Mouse (Mus musculus): ENCODE results near the gene B3galnt2. TPM values are rescaled to one million over a fixed set of nuclear protein-coding genes. Genes with fewer than 3 reads are reported as not detected.
"Not testable (repeated sequence)": the region's sequence is repeated elsewhere in the genome, so short reads cannot be mapped to it uniquely, and the experiment has no call there.

Gene B3galnt2
- polyA plus RNA-seq, 1 experiment from 2014 or later = 46.3 TPM

DNA sequence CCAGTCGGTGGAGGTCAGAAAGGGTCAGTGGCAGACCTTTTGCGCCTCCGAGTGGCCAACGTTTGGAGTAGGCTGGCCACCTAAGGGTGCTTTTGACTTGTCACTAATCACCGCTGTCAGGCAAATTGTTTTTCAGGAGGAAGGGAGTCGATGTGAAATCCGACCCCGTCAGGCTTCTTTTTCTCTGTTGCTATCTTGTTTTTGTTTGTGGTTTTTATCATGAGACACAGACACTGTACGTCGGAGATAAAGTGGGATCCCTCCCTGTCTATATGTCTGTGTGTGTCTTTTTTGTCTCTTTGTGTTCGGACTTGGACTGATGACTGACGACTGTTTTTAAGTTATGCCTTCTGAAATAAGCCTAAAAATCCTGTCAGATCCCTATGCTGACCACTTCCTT, 67.1 kb downstream of the B3galnt2 start:
- peaks cover 10% of the 10 kb centered on the region for H3K36me3 ChIP-seq (ENCODE audit: insufficient read depth, low read length)
- not testable (repeated sequence) for ATAC-seq (ENCODE audit: low FRiP score, low TSS enrichment); H3K9me3 ChIP-seq (ENCODE audit: low read length); H3K4me2 ChIP-seq (replicated peaks; ENCODE audit: low read depth, low read length); H3K9ac ChIP-seq (replicated peaks; ENCODE audit: low read length); H3K27ac ChIP-seq (ENCODE audit: low read length); H3K4me1 ChIP-seq (ENCODE audit: insufficient read depth, low read length); H3K4me3 ChIP-seq (ENCODE audit: low read length); H3K27me3 ChIP-seq (ENCODE audit: insufficient read depth, low read length)
- 50% methylated on average over 7 of the region's 12 CpGs for WGBS

- Histone ChIP-seq H3K27ac (ENCODE audit: low read length) (no peak overlapping the region), H3K4me3 (ENCODE audit: low read length) (no peak overlapping the region), H3K9me3 (ENCODE audit: low read length) (no peaks in the 10 kb centered on the region), H3K4me1 (ENCODE audit: insufficient read depth, low read length) (0 out of 2 replicates have a peak, but pooled peaks cover 2% of the 10 kb centered on the region), H3K9ac (replicated peaks; ENCODE audit: low read length) (no peak overlapping the region), H3K36me3 (ENCODE audit: insufficient read depth, low read length) (0 out of 2 replicates have a peak, but pooled peaks cover 3% of the 10 kb centered on the region), H3K4me2 (replicated peaks; ENCODE audit: low read depth, low read length) (no peak overlapping the region), H3K27me3 (ENCODE audit: insufficient read depth, low read length) (no peaks in the 10 kb centered on the region)
- 93% methylated on average over 6 of the region's 6 CpGs for WGBS
- ATAC-seq (ENCODE audit: low FRiP score, low TSS enrichment) = no peak
These were observed 71.3 kb downstream of the B3galnt2 start for GRCm38 (mm10) chr13:14025554-14025953.

DNA sequence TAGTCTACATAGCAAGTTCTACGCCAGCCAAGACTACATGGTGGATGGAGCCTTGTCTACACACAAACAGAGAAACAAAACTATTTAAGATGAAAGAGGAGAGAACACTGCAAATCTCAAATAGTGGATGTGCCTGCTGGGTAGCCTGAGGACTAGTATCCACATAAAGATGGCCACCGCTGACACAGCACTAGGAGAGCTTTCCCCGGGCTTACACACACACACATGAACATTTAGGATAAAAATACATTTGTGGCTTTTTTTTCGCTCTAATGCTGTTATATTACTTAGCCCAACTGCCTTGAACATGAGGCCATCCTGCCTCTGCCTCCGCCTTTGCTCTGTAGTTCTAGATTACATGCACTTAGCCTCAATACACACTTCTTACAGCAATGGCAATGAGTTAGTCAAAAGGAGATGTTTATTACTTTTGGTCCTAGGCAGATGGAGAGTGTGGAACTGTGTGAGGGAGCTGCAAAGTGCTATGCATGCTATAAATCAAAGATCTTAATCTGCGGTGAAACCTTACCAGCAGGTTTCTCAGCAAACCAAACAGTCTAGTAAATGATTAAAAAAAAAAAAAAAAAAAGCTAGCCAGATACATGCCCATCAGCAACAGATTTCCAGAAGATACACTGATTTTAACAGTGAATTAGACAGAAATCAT, 72.0 kb downstream of the B3galnt2 start:
- H3K36me3 ChIP-seq (ENCODE audit: insufficient read depth, low read length) = 0 out of 2 replicates have a peak, but pooled peaks cover 3% of the 10 kb centered on the region
- no peak overlapping the region for H3K4me2 ChIP-seq (replicated peaks; ENCODE audit: low read depth, low read length)
- H3K27me3 ChIP-seq (ENCODE audit: insufficient read depth, low read length) = no peaks in the 10 kb centered on the region
- 0 out of 2 replicates have a peak, but pooled peaks cover 2% of the 10 kb centered on the region for H3K4me1 ChIP-seq (ENCODE audit: insufficient read depth, low read length)
- H3K27ac ChIP-seq (ENCODE audit: low read length) = no peak overlapping the region
- H3K9ac ChIP-seq (replicated peaks; ENCODE audit: low read length) = no peak overlapping the region
- no peaks in the 10 kb centered on the region for H3K9me3 ChIP-seq (ENCODE audit: low read length)
- no peak for ATAC-seq (ENCODE audit: low FRiP score, low TSS enrichment)
- WGBS = 84% methylated on average over 6 of the region's 6 CpGs
- H3K4me3 ChIP-seq (ENCODE audit: low read length) = no peak overlapping the region

GRCm38 (mm10) chr13:14033309-14034072, 79.2 kb downstream of the B3galnt2 start:
- no peak for ATAC-seq (ENCODE audit: low FRiP score, low TSS enrichment)

GRCm38 (mm10) chr13:14034073-14034348, 79.7 kb downstream of the B3galnt2 start:
- Histone ChIP-seq H3K4me1 (ENCODE audit: insufficient read depth, low read length) (peaks cover 9% of the 10 kb centered on the region), H3K27ac (ENCODE audit: low read length) (no peak overlapping the region), H3K4me2 (replicated peaks; ENCODE audit: low read depth, low read length) (no peak overlapping the region), H3K9me3 (ENCODE audit: low read length) (no peaks in the 10 kb centered on the region), H3K27me3 (ENCODE audit: insufficient read depth, low read length) (no peaks in the 10 kb centered on the region), H3K36me3 (ENCODE audit: insufficient read depth, low read length) (0 out of 2 replicates have a peak, but pooled peaks cover 2% of the 10 kb centered on the region), H3K9ac (replicated peaks; ENCODE audit: low read length) (no peak overlapping the region), H3K4me3 (ENCODE audit: low read length) (no peak overlapping the region)
- ATAC-seq (ENCODE audit: low FRiP score, low TSS enrichment) = no peak

More at GRCm38 (mm10) chr13:14033309-14034072, 79.2 kb downstream of the B3galnt2 start:
- Histone ChIP-seq H3K27ac (ENCODE audit: low read length) (no peak overlapping the region), H3K9ac (replicated peaks; ENCODE audit: low read length) (no peak overlapping the region), H3K4me3 (ENCODE audit: low read length) (no peak overlapping the region), H3K27me3 (ENCODE audit: insufficient read depth, low read length) (no peaks in the 10 kb centered on the region), H3K36me3 (ENCODE audit: insufficient read depth, low read length) (0 out of 2 replicates have a peak, but pooled peaks cover 3% of the 10 kb centered on the region), H3K4me1 (ENCODE audit: insufficient read depth, low read length) (peaks cover 5% of the 10 kb centered on the region), H3K4me2 (replicated peaks; ENCODE audit: low read depth, low read length) (no peak overlapping the region), H3K9me3 (ENCODE audit: low read length) (no peaks in the 10 kb centered on the region)
- 88% methylated on average over 5 of the region's 5 CpGs for WGBS

- H3K36me3 ChIP-seq (ENCODE audit: insufficient read depth, low read length); H3K27me3 ChIP-seq (ENCODE audit: insufficient read depth, low read length); H3K4me2 ChIP-seq (replicated peaks; ENCODE audit: low read depth, low read length); H3K27ac ChIP-seq (ENCODE audit: low read length); H3K9me3 ChIP-seq (ENCODE audit: low read length); ATAC-seq (ENCODE audit: low FRiP score, low TSS enrichment); H3K4me3 ChIP-seq (ENCODE audit: low read length); H3K9ac ChIP-seq (replicated peaks; ENCODE audit: low read length): not testable (repeated sequence)
- H3K4me1 ChIP-seq (ENCODE audit: insufficient read depth, low read length) = peaks cover 13% of the 10 kb centered on the region
- 91% methylated on average over 3 of the region's 3 CpGs for WGBS
These were observed 81.1 kb downstream of the B3galnt2 start for GRCm38 (mm10) chr13:14035352-14035751.

- peaks cover 15% of the 10 kb centered on the region for H3K4me1 ChIP-seq (ENCODE audit: insufficient read depth, low read length)
- H3K4me3 ChIP-seq (ENCODE audit: low read length) = no peak overlapping the region
- WGBS = 90% methylated on average over 11 of the region's 11 CpGs
- H3K27ac ChIP-seq (ENCODE audit: low read length) = no peak overlapping the region
- no peaks in the 10 kb centered on the region for H3K9me3 ChIP-seq (ENCODE audit: low read length)
- H3K27me3 ChIP-seq (ENCODE audit: insufficient read depth, low read length) = no peaks in the 10 kb centered on the region
- H3K9ac ChIP-seq (replicated peaks; ENCODE audit: low read length) = no peak overlapping the region
- H3K36me3 ChIP-seq (ENCODE audit: insufficient read depth, low read length) = no peaks in the 10 kb centered on the region
- no peak for ATAC-seq (ENCODE audit: low FRiP score, low TSS enrichment)
- H3K4me2 ChIP-seq (replicated peaks; ENCODE audit: low read depth, low read length) = no peak overlapping the region
These were observed 81.8 kb downstream of the B3galnt2 start for GRCm38 (mm10) chr13:14035875-14036630.

DNA sequence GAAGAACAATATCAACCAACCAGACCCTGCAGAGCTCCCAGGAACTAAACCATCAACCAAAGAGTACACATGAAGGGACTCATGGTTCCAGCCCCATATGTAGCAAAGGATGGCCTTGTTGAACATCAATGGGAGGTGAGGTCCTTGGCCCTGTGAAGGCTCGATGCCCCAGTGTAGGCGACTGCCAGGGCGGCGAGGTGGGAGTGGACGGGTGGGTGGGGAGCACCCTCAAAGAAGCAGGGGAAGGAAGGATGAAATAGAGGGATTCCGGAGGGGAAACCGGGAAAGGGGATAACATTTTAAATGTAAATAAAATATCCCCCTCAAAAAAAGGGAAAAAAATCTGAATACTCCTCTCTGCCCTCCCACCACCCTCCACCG, 84.6 kb downstream of the B3galnt2 start:
- peak overlapping the region; percentile 87 for H3K9ac ChIP-seq (replicated peaks; ENCODE audit: low read length)
- peak overlapping the region; percentile 96 for H3K27ac ChIP-seq (ENCODE audit: low read length)
- H3K4me2 ChIP-seq (replicated peaks; ENCODE audit: low read depth, low read length) = peak overlapping the region; percentile 88
- H3K4me1 ChIP-seq (ENCODE audit: insufficient read depth, low read length) = peaks cover 15% of the 10 kb centered on the region
- H3K4me3 ChIP-seq (ENCODE audit: low read length) = peak overlapping the region; percentile 70
- H3K9me3 ChIP-seq (ENCODE audit: low read length) = no peaks in the 10 kb centered on the region
- WGBS = 0% methylated on average over 8 of the region's 8 CpGs
- peak; percentile 46 for ATAC-seq (ENCODE audit: low FRiP score, low TSS enrichment)
- H3K36me3 ChIP-seq (ENCODE audit: insufficient read depth, low read length) = no peaks in the 10 kb centered on the region
- H3K27me3 ChIP-seq (ENCODE audit: insufficient read depth, low read length) = no peaks in the 10 kb centered on the region

- Histone ChIP-seq H3K9me3 (ENCODE audit: low read length) (no peaks in the 10 kb centered on the region), H3K4me3 (ENCODE audit: low read length) (peak within 1 kb of the TSS; percentile 70), H3K27me3 (ENCODE audit: insufficient read depth, low read length) (no peaks in the 10 kb centered on the region), H3K9ac (replicated peaks; ENCODE audit: low read length) (peak within 1 kb of the TSS; percentile 87), H3K4me1 (ENCODE audit: insufficient read depth, low read length) (peaks cover 15% of the 10 kb centered on the region), H3K27ac (ENCODE audit: low read length) (peak within 1 kb of the TSS; percentile 96), H3K4me2 (replicated peaks; ENCODE audit: low read depth, low read length) (peak within 1 kb of the TSS; percentile 88), H3K36me3 (ENCODE audit: insufficient read depth, low read length) (no peaks in the 10 kb centered on the region)
- WGBS = under 1% methylated on average over 35 of the region's 35 CpGs
- ATAC-seq (ENCODE audit: low FRiP score, low TSS enrichment) = peak; percentile 97
These were observed 85.2 kb downstream of the B3galnt2 start, which contains the start of gene Tbce for GRCm38 (mm10) chr13:14039292-14039965. Gene Tbce, minus strand, starts transcription at chr13:14039638.
